Mouse (Mus musculus) heart, postnatal 0 days (tissue): ENCODE data around the gene Thrb. TPM values are rescaled to one million over a fixed set of nuclear protein-coding genes. Genes with fewer than 3 reads are reported as not detected.
A peak's percentile ranks its signal among the peaks of the same experiment; 100 is the strongest.

Experiments used
- ATAC-seq: fragments of 200-750 bp; cut with Nextera tagmentation; 2 replicates; pipeline ENCODE4 v1.8.0; 2017; ENCODE audit warnings: low read depth, moderate number of reproducible peaks, moderate library complexity; ENCODE audit not compliant: insufficient read depth
- DNase-seq: peaks from one replicate; pipeline ENCODE4 v3.0.0-alpha.2; 2016; ENCODE audit warnings: low spot score
- H3K27ac ChIP-seq: fragments of 300-500 bp; sonication (generic); 2 replicates; pipeline ENCODE4 v1.5.1; 2014; ENCODE audit warnings: low read depth, mild to moderate bottlenecking
- H3K27me3 ChIP-seq: fragments of 300-500 bp; sonication (generic); 2 replicates; pipeline ENCODE4 v1.6.1; 2014; ENCODE audit warnings: low read length, mixed read lengths; ENCODE audit not compliant: control insufficient read depth, insufficient read depth
- H3K36me3 ChIP-seq: fragments of 300-500 bp; sonication (generic); replicated peaks from 2 replicates; pipeline ENCODE4 v1.6.1; 2014; ENCODE audit warnings: low read length, mixed read lengths; ENCODE audit not compliant: control insufficient read depth, insufficient read depth
- H3K4me1 ChIP-seq: fragments of 300-500 bp; sonication (generic); 2 replicates; pipeline ENCODE4 v1.6.1; 2014; ENCODE audit warnings: antibody characterized with exemption; ENCODE audit not compliant: control insufficient read depth, insufficient read depth
- H3K4me2 ChIP-seq: fragments of 300-500 bp; sonication (generic); 2 replicates; pipeline ENCODE4 v1.6.1; 2014; ENCODE audit warnings: low read depth, mild to moderate bottlenecking, low read length, moderate library complexity
- H3K4me3 ChIP-seq: fragments of 300-500 bp; sonication (generic); 2 replicates; pipeline ENCODE4 v1.5.1; 2014; ENCODE audit warnings: low read depth, low read length
- H3K9ac ChIP-seq: fragments of 300-500 bp; sonication (generic); replicated peaks from 2 replicates; pipeline ENCODE4 v1.6.1; 2014; ENCODE audit warnings: low read depth, low read length, mixed read lengths
- H3K9me3 ChIP-seq: fragments of 300-500 bp; sonication (generic); replicated peaks from 2 replicates; pipeline ENCODE4 v1.6.1; 2016; ENCODE audit warnings: low read length; ENCODE audit not compliant: control insufficient read depth
- CTCF ChIP-seq: IDR thresholded peaks from 2 replicates; pipeline ENCODE4 v1.5.1; 2016; ENCODE audit warnings: antibody characterized with exemption, control low read depth, low read depth
- EP300 ChIP-seq: IDR thresholded peaks from 2 replicates; pipeline ENCODE4 v1.6.1; 2016; ENCODE audit warnings: antibody characterized with exemption, low read depth
- WGBS: fragments of 180-500 bp; shearing (Covaris S2); extraction: QIAGEN DNeasy Blood & Tissue Kit; methylation state at CpG from one replicate; pipeline ENCODE4 v1.1.7; 2014; 5-methylcytosine and 5-hydroxymethylcytosine counted together
- polyA plus RNA-seq: library from polyadenylated mRNA; unstranded; fragments of >200 nt; fragmentation: Nextera tagmentation; extraction: Ambion mirVana; gene quantifications from 2 replicates; pipeline ENCODE4 v1.2.1, GENCODE M21; 2015
- total RNA-seq: library from RNA; depleted of rRNA; stranded (reverse); fragments of >200 nt; gene quantifications from 2 replicates; pipeline ENCODE4 v1.2.3, GENCODE M21; 2014; ENCODE audit warnings: low replicate concordance

Thrb gene
- total and polyA plus RNA-seq, 2 experiments from 2014 or later = 0.90 to 1.0 TPM

DNA sequence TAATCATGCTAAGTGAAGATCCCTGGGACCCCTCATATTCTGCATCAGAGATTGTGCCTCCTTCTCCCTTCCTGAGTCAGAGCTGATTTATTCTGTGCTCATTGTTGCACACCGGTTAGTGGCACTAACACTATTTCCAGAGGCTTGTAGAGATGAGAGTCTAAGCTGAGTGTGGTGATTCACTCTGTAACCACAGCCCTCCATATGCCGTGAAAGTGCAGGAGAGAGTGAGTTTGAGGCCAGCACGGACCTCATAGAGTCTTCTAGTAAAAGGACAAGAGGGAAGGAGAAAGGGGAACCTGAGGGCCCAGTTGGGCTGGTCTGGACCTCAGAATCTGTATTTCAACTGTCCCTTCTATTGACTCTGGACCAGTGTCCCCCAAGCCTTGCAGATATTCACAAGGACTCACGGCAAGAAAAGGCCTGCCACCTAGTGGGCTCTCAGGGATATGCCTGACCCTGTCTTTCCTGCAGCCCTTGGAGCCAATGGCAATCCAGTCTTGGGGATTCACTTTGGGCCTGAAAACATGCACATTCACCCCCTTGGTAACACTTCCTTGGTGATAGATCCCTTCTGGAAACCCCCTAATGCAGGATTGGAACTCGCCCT, 307.2 kb downstream of the Thrb start:
- TF ChIP-seq CTCF (peak; percentile 76), EP300 (no peak)
- no peak overlapping the region for H3K4me2 ChIP-seq
- no peaks in the 10 kb centered on the region for H3K4me1 ChIP-seq
- no peaks in the 10 kb centered on the region for H3K27me3 ChIP-seq
- no peak overlapping the region for H3K4me3 ChIP-seq
- DNase-seq (peak; percentile 41), ATAC-seq (0 out of 2 replicates have a peak, but pooled peaks have one; percentile 47)
- no peak overlapping the region for H3K27ac ChIP-seq
- H3K36me3 ChIP-seq = no peaks in the 10 kb centered on the region
- no peaks in the 10 kb centered on the region for H3K9me3 ChIP-seq
- WGBS = 32% methylated on average over 5 of the region's 5 CpGs
- no peak overlapping the region for H3K9ac ChIP-seq

DNA sequence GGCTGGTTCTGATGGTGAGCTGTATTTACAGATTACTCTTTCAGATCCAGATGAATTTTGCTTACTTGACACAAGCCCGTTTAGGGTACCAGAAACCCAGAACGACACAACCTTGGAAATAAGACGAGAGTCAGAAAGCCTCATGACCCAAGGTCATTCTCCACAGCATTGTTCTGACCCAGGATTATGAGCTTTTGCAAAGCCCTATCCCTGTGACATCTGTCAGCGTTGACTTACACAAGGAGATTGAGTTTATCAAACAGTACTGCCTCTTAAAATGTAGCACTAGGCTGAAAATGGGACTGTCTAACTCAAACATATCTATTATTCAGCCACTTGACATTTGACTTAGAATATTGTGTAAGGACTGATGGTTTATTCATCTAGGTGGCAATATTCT, 312.1 kb downstream of the Thrb start:
- WGBS = 70% methylated on average over 4 of the region's 4 CpGs
- no peaks in the 10 kb centered on the region for H3K27me3 ChIP-seq
- no peak for DNase-seq
- H3K36me3 ChIP-seq = no peaks in the 10 kb centered on the region
- ATAC-seq = no peak
- TF ChIP-seq CTCF = no peak
- no peak overlapping the region for H3K27ac ChIP-seq
- H3K9ac ChIP-seq = no peak overlapping the region
- H3K4me1 ChIP-seq = no peaks in the 10 kb centered on the region
- H3K4me2 ChIP-seq = no peak overlapping the region
- H3K9me3 ChIP-seq = no peaks in the 10 kb centered on the region
- no peak overlapping the region for H3K4me3 ChIP-seq

DNA sequence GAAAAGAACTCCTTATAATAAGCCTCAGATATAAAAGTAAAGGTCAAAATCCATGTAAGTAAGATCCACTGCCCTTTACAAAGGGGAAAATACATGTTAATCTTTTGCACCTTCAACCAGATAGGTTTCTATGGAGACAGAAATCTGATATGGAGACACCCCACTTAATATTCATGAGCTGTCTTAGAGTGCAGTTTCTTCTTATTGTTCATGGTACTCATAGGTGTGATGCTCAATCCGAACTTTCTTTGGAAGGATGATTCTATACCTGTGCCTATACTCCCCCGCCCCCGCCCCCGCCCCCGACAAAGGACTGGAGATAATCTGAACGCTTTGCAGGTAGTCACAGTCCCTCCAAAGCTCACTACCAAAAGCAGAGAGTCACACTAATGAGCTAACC, 312.6 kb downstream of the Thrb start:
- Histone ChIP-seq H3K4me3 (no peak overlapping the region), H3K9me3 (no peaks in the 10 kb centered on the region), H3K4me2 (no peak overlapping the region), H3K9ac (no peak overlapping the region), H3K27me3 (no peaks in the 10 kb centered on the region), H3K4me1 (no peaks in the 10 kb centered on the region), H3K27ac (no peak overlapping the region), H3K36me3 (no peaks in the 10 kb centered on the region)
- ATAC-seq (no peak), DNase-seq (no peak)
- 68% methylated on average over 6 of the region's 6 CpGs for WGBS
- no peak for TF ChIP-seq EP300
- no peak for TF ChIP-seq CTCF

DNA sequence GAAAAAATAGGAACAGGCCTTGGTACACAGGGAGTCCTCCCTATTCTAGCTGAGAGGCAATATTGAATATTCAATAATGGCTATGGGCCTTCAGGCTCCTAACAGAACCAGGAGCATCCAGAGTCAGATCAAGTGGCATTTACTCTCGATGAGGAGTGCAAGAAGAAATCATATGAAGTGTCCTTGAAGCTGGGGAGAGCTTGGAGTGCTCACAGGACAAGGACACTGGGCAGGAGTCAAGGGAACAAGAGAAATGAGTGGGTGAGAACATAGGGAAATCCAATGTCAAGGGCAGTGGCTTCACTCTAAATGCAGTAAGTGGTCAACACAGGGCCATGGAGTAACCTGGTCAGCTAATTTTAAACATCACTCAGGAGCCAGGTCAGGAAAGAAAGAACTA, 315.7 kb downstream of the Thrb start:
- H3K36me3 ChIP-seq = no peaks in the 10 kb centered on the region
- H3K4me1 ChIP-seq = no peaks in the 10 kb centered on the region
- no peak for ATAC-seq
- no peak for TF ChIP-seq EP300
- no peak for TF ChIP-seq CTCF
- H3K27me3 ChIP-seq = no peaks in the 10 kb centered on the region
- no peaks in the 10 kb centered on the region for H3K9me3 ChIP-seq
- DNase-seq = no peak
- 53% methylated on average over 1 of the region's 1 CpGs for WGBS
- H3K27ac ChIP-seq = no peak overlapping the region
- H3K9ac ChIP-seq = no peak overlapping the region
- H3K4me2 ChIP-seq = no peak overlapping the region
- no peak overlapping the region for H3K4me3 ChIP-seq

GRCm38 (mm10) chr14:17978259-17978658, 318.2 kb downstream of the Thrb start:
- Histone ChIP-seq H3K9ac (no peak overlapping the region), H3K4me2 (no peak overlapping the region), H3K4me3 (no peak overlapping the region), H3K9me3 (no peaks in the 10 kb centered on the region), H3K36me3 (no peaks in the 10 kb centered on the region), H3K4me1 (no peaks in the 10 kb centered on the region), H3K27ac (no peak overlapping the region), H3K27me3 (no peaks in the 10 kb centered on the region)
- DNase-seq (no peak), ATAC-seq (no peak)
- no peak for TF ChIP-seq EP300
- no peak for TF ChIP-seq CTCF

GRCm38 (mm10) chr14:17981258-17981657, 321.2 kb downstream of the Thrb start:
- WGBS = 66% methylated on average over 3 of the region's 3 CpGs
- H3K27ac ChIP-seq = no peak overlapping the region
- H3K4me1 ChIP-seq = no peaks in the 10 kb centered on the region
- H3K9me3 ChIP-seq = no peaks in the 10 kb centered on the region
- no peak for ATAC-seq
- H3K36me3 ChIP-seq = no peaks in the 10 kb centered on the region
- no peak overlapping the region for H3K4me3 ChIP-seq
- DNase-seq = no peak
- TF ChIP-seq EP300 = no peak
- no peak for TF ChIP-seq CTCF
- H3K4me2 ChIP-seq = no peak overlapping the region
- no peak overlapping the region for H3K9ac ChIP-seq
- H3K27me3 ChIP-seq = no peaks in the 10 kb centered on the region
